Mouse (Mus musculus) central nervous system, embryonic 18 days (tissue): Measurements from ENCODE around the gene Bpifb9a. TPM values are rescaled to one million over a fixed set of nuclear protein-coding genes. Genes with fewer than 3 reads are reported as not detected.

Experiments used
- polyA plus RNA-seq: library from polyadenylated mRNA; depleted of rRNA; stranded (reverse); fragments of >200 nt; gene quantifications from 2 replicates; pipeline ENCODE4 v1.2.3, GENCODE M21; 2012; rRNA removed

Bpifb9a gene
- polyA plus RNA-seq = 0.35 TPM in 1 of 2 replicates, not detected in the other

GRCm38 (mm10) chr2:154257554-154257953 lies at the start of gene Bpifb9a:
TSS of gene Bpifb9a (plus strand) at chr2:154257854.

GRCm38 (mm10) chr2:154223265-154223916 lies 34.3 kb upstream of the Bpifb9a start, which contains the start of gene Bpifb5:
TSS of gene Bpifb5 (plus strand) at chr2:154223742.

GRCm38 (mm10) chr2:154306927-154307326 lies 49.3 kb downstream of the Bpifb9a start, which contains the start of gene Bpifb9b:
TSS of gene Bpifb9b (plus strand) at chr2:154307227.

Other genes with a start within 250 kb of the Bpifb9a start
- not detected in 2 replicates for gene Bpifa2, start 249.6 kb upstream of the Bpifb9a start, polyA plus RNA-seq
- gene Bpifa3, start 127.5 kb upstream of the Bpifb9a start, polyA plus RNA-seq = not detected in 2 replicates
- 0.11 and 1.3 TPM in 2 replicates for gene Bpifa1, start 115.0 kb upstream of the Bpifb9a start, polyA plus RNA-seq
- not detected in 2 replicates for gene Bpifa5, start 95.2 kb upstream of the Bpifb9a start, polyA plus RNA-seq
- 0.32 and 0.39 TPM in 2 replicates for gene Bpifb1, start 67.0 kb upstream of the Bpifb9a start, polyA plus RNA-seq
- 0.16 and 0.23 TPM in 2 replicates for gene Bpifb5, start 34.1 kb upstream of the Bpifb9a start, polyA plus RNA-seq
- 0.13 TPM in 1 of 2 replicates, not detected in the other for gene Bpifb9b, start 49.4 kb downstream of the Bpifb9a start, polyA plus RNA-seq
- 10.2 and 15.0 TPM in 2 replicates for gene Cdk5rap1, start 115.2 kb downstream of the Bpifb9a start, polyA plus RNA-seq
- 16.4 and 17.5 TPM in 2 replicates for gene Snta1, start 150.2 kb downstream of the Bpifb9a start, polyA plus RNA-seq
- 34.5 and 35.3 TPM in 2 replicates for gene Cbfa2t2, start 178.6 kb downstream of the Bpifb9a start, polyA plus RNA-seq